Mouse (Mus musculus): ENCODE data around the gene Tpbgl. TPM values are rescaled to one million over a fixed set of nuclear protein-coding genes. Genes with fewer than 3 reads are reported as not detected.

The Tpbgl gene
- total RNA-seq, 2 experiments from 2014 or later, result not detected

DNA sequence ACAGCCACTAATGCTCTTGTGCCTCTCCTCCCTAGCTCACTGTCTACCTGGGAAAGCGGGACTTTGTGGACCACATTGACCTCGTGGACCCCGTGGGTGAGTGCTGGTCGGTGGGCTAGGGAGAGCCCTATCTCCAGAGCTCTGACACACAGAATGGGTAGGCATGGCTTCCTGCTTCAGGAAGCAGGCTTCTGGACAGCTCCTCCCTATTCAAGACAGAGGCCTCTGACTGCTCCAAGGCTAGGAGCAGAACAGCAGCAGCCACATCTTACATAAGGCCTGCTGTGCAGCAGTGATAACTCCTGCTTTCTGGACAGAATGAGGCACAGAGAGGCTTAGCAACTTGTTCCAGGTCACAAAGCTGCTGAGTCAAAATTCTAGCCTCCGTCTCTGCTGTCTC, 43.3 kb downstream of the Tpbgl start:
- ATAC-seq (replicated peaks; ENCODE audit: poor library complexity, severe bottlenecking), result no peak

DNA sequence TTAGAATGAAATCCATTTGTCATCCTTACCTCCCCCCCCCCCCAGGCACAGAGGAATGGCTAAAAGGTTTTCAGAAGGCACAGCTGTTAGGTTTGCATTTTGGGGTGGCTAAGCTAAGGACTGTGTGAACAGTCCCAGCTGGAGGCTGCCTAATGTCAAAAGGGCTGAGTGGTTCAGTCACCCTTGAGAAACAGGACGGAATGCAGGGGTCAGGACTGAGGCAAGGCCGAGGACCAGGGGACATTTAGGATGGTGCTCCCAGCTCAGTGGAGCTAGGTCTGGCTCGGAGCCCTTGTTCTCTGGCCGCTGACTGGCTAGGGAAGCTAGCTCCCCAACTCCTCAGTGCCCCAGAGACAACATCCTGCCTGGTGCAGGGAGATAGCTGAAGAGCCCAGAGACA, 44.0 kb downstream of the Tpbgl start:
- no peak for ATAC-seq (replicated peaks; ENCODE audit: poor library complexity, severe bottlenecking)

DNA sequence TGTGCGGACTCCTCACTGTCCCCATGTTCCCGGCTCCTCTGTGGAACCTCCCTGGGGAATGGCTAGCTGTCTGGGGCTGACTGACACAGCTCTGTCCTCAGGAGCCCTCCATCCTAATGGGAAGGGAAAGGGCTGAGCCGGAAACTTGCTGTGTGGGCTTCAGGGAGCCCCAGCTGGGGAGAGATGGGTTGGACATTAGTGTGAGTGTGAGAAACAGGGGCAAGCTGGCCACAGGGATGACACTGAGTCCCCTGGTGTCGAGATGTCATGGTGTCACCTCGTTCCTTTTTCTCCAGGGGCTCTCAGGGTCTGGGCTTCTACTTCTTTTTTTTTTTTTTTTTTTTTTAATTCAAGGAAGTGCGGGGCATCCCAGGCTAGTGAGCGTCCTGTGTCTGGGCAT, 44.6 kb downstream of the Tpbgl start:
- no peak for ATAC-seq (replicated peaks; ENCODE audit: poor library complexity, severe bottlenecking)

DNA sequence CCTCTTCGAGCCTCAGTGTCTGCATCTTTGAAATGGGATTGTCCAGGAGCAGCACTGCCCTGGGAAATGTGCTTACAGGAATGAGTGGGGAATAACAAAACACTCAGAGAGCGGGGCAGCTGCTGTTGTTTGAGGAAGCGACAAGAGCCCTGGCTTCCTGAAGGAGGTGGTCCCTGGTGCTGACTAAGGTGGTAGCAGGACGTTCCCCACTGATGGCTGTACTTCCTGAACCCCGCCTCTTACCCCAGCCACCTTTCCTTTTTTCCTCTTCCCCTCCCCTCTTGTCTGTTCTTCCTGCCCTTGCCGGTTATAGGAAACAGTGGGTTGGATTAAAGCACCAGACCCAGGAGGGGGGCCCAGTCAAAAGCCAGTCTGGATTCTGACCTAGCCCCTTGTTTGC, 46.7 kb downstream of the Tpbgl start:
- ATAC-seq (replicated peaks; ENCODE audit: poor library complexity, severe bottlenecking), result peak; percentile 82

DNA sequence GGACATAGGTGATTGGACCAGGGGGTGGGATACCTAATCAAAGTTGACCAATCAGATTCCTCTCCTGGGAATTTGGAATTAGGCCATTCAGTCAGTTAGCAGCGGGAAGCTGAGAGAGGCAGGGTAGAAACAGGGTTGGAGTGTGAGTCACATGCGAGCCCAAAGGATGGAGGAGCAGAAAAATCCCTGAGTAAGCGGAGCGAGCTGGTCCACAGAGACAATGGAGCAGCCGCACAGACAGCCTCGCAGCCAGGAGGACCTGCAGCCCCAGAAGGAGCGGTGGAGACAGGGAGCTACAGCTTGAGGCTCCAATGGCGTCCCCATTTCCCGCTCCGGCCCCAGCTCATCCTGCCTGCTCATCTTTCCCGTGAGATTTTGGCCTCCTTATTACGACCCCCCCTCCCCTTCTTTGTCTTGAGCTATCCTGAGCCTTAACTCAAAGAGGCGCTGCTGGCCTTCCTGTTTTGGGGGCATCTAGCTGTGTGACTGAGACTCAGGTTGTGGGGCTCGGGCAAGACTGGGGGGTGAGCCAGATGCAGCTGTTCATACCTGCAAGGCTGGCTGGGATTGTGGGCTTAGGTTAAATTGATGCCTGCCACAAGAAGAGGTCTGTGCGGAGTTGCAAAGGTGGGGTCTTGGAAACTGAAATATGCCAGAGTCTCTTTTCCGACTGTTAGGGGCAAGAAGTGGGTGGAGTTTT, 47.3 kb downstream of the Tpbgl start:
- ATAC-seq (replicated peaks; ENCODE audit: poor library complexity, severe bottlenecking), result no peak

DNA sequence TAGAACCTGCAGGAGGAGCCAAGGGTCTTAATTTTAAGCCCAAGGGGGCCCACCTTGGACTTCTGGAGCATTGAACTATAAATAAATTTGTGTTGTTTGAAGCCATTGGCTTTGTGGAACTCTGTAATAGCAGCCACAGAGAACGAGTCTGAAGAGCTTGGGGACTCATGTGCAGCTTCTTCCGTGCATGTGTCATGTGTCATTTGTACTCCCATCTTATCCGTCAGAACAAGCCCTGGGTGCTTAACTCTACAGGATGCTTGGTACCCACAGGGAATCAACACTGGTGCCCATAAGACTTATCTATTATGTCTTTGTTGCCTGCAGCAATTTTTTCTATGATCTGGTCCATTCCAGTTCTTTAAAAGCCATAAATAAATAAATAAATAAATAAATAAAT, 48.7 kb downstream of the Tpbgl start:
- ATAC-seq (replicated peaks; ENCODE audit: poor library complexity, severe bottlenecking), result no peak

Other genes starting within 250 kb of the Tpbgl start
- gene Gdpd5, start 245.7 kb downstream of the Tpbgl start, total RNA-seq (2014; fragmentation: Nextera tagmentation), result not detected in 2 replicates
- 0.56 TPM in 1 of 2 replicates, not detected in the other for gene Gdpd5, start 245.7 kb downstream of the Tpbgl start, total RNA-seq (2017)
- gene Klhl35, start 161.1 kb downstream of the Tpbgl start, total RNA-seq (2014; fragmentation: Nextera tagmentation), result not detected in 2 replicates
- gene Klhl35, start 161.1 kb downstream of the Tpbgl start, total RNA-seq (2017), result 0.22 and 0.57 TPM in 2 replicates
- gene Rps3, start 143.4 kb downstream of the Tpbgl start, total RNA-seq (2014; fragmentation: Nextera tagmentation), result 1,410 and 1,463 TPM in 2 replicates
- gene Rps3, start 143.4 kb downstream of the Tpbgl start, total RNA-seq (2017), result 1,810 and 2,293 TPM in 2 replicates
- 35.3 and 40.1 TPM in 2 replicates for gene Arrb1, start 91.6 kb downstream of the Tpbgl start, total RNA-seq (2014; fragmentation: Nextera tagmentation)
- gene Arrb1, start 91.6 kb downstream of the Tpbgl start, total RNA-seq (2017), result 24.1 and 36.6 TPM in 2 replicates
- gene Slco2b1, start 84.2 kb upstream of the Tpbgl start, total RNA-seq (2014; fragmentation: Nextera tagmentation), result not detected in 2 replicates
- 0.13 TPM in 1 of 2 replicates, not detected in the other for gene Slco2b1, start 84.2 kb upstream of the Tpbgl start, total RNA-seq (2017)
- gene Olfr520, start 103.2 kb upstream of the Tpbgl start, total RNA-seq (2014; fragmentation: Nextera tagmentation), result not detected in 2 replicates
- not detected in 2 replicates for gene Olfr520, start 103.2 kb upstream of the Tpbgl start, total RNA-seq (2017)
- not detected in 2 replicates for gene Olfr521, start 136.4 kb upstream of the Tpbgl start, total RNA-seq (2014; fragmentation: Nextera tagmentation)
- gene Olfr521, start 136.4 kb upstream of the Tpbgl start, total RNA-seq (2017), result not detected in 2 replicates
- gene Neu3, start 201.3 kb upstream of the Tpbgl start, total RNA-seq (2014; fragmentation: Nextera tagmentation), result 1.7 and 4.6 TPM in 2 replicates
- 0.82 and 1.3 TPM in 2 replicates for gene Neu3, start 201.3 kb upstream of the Tpbgl start, total RNA-seq (2017)
- 1.3 TPM in 1 of 2 replicates, not detected in the other for gene Xrra1, start 232.0 kb upstream of the Tpbgl start, total RNA-seq (2014; fragmentation: Nextera tagmentation)
- not detected in 2 replicates for gene Xrra1, start 232.0 kb upstream of the Tpbgl start, total RNA-seq (2017)
- gene Spcs2, start 236.4 kb upstream of the Tpbgl start, total RNA-seq (2014; fragmentation: Nextera tagmentation), result 253 and 308 TPM in 2 replicates
- gene Spcs2, start 236.4 kb upstream of the Tpbgl start, total RNA-seq (2017), result 268 and 298 TPM in 2 replicates